Mouse (Mus musculus): ENCODE data around the gene Dmap1. TPM values are rescaled to one million over a fixed set of nuclear protein-coding genes. Genes with fewer than 3 reads are reported as not detected.

Gene Dmap1
- polyA plus RNA-seq, 1 experiment, result 28.0 TPM

DNA sequence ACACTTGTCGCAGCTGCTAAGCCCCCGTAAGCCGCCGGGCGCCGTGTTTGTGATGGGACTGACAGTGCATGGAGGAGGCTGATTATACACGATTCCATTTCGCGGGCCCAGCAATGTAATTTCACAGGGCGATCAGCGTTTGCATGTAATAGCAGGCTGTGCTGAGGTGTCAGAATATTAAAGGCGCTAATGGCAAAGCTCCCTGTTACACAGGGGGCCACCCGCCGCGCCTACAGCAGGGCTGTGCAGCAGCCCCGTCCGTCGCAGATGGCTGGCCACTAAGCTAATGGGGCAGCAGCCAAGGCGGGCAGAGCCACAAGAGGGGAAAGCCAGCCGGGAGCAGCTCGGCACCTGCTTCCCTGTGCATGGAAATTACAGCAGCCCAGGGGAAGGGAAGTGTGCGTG is 37.0 kb downstream of the Dmap1 start:
- no peak for TF ChIP-seq POLR2A (IDR thresholded peaks at IDR 0.05; ENCODE audit: insufficient read depth, low read length)
- no peak for TF ChIP-seq CTCF (IDR thresholded peaks at IDR 0.05; ENCODE audit: low read depth, low read length)
- TF ChIP-seq EP300 (IDR thresholded peaks at IDR 0.05; ENCODE audit: insufficient read depth, low read depth, low read length), result no peak
- no peaks in the 10 kb centered on the region for H3K36me3 ChIP-seq (ENCODE audit: control insufficient read depth, insufficient read depth, low read length, poor library complexity, severe bottlenecking)
- no peak overlapping the region for H3K9ac ChIP-seq (ENCODE audit: low read depth, poor library complexity, severe bottlenecking)
- no peaks in the 10 kb centered on the region for H3K27me3 ChIP-seq (ENCODE audit: control insufficient read depth, insufficient read depth, low read length, poor library complexity, severe bottlenecking)
- H3K9me3 ChIP-seq (replicated peaks; ENCODE audit: control insufficient read depth, insufficient read depth, low read length, poor library complexity, severe bottlenecking), result no peaks in the 10 kb centered on the region
- no peaks in the 10 kb centered on the region for H3K4me1 ChIP-seq (ENCODE audit: control insufficient read depth, insufficient read depth, low read length)
- H3K4me3 ChIP-seq (ENCODE audit: low read depth, low read length), result no peak overlapping the region
- H3K27ac ChIP-seq (ENCODE audit: insufficient read depth, low read length), result no peak overlapping the region

DNA sequence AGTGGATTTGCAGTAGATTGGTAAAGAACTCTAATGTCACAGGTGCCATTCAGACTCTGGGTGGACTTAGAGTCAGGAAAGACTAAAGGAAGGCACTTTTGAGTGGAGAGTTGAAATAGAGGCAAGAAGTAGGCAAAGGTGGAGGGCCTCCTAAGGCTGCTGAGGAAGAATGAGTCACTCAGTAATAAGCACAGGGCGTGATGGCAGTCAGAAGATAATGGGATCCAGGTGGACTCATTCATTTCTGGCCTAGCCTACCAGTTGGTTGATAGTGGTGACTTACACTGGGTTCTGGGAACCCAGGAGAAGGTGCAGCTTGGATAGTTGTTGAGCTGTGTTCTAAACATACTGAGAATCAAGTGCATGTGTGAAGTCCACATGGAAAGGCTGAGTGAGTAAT is 40.3 kb downstream of the Dmap1 start:
- TF ChIP-seq CTCF (IDR thresholded peaks at IDR 0.05; ENCODE audit: low read depth, low read length), result no peak
- no peak for TF ChIP-seq POLR2A (IDR thresholded peaks at IDR 0.05; ENCODE audit: insufficient read depth, low read length)
- TF ChIP-seq EP300 (IDR thresholded peaks at IDR 0.05; ENCODE audit: insufficient read depth, low read depth, low read length), result no peak
- H3K4me1 ChIP-seq (ENCODE audit: control insufficient read depth, insufficient read depth, low read length), result no peaks in the 10 kb centered on the region
- no peak overlapping the region for H3K4me3 ChIP-seq (ENCODE audit: low read depth, low read length)
- no peak overlapping the region for H3K27ac ChIP-seq (ENCODE audit: insufficient read depth, low read length)
- H3K36me3 ChIP-seq (ENCODE audit: control insufficient read depth, insufficient read depth, low read length, poor library complexity, severe bottlenecking), result no peaks in the 10 kb centered on the region
- H3K9ac ChIP-seq (ENCODE audit: low read depth, poor library complexity, severe bottlenecking), result no peak overlapping the region
- H3K9me3 ChIP-seq (replicated peaks; ENCODE audit: control insufficient read depth, insufficient read depth, low read length, poor library complexity, severe bottlenecking), result no peaks in the 10 kb centered on the region
- no peaks in the 10 kb centered on the region for H3K27me3 ChIP-seq (ENCODE audit: control insufficient read depth, insufficient read depth, low read length, poor library complexity, severe bottlenecking)

DNA sequence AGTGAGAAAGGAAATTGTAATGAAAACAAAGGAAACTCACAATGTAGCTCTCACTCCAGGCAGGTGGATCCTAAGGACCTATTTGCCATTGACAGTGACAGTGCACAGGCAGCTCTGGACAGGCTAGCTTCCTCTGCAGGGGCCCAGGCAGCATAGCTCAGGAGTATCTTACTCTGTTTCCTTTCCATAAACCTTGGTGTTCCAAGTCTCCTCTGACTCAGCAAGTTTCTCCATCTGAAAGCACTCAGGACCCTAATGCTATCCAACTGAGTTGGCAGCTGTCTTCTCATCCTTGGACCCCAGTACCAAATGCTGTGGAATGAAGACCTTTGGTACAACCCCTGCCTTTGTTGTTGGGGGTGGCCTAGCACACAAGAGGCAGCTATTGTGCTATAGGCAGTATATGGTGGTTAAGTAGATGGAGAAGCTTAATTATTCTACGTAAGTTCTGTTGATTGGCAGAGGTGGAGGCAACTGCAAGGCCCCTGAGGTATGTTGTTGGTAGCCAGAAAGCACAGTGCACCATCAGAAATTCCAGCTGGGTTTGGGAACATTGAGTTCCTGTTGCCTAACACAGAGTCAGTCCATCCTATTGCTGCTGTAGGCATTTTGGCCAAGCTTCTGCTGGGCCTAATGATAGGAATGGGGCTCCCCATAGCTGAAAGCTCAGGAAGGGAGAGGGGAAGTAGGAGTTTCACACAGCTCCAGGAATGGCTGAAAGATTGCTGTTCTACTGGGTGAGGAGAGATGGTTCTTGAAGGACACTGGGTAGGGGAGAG is 41.0 kb downstream of the Dmap1 start:
- H3K9ac ChIP-seq (ENCODE audit: low read depth, poor library complexity, severe bottlenecking), result no peak overlapping the region

DNA sequence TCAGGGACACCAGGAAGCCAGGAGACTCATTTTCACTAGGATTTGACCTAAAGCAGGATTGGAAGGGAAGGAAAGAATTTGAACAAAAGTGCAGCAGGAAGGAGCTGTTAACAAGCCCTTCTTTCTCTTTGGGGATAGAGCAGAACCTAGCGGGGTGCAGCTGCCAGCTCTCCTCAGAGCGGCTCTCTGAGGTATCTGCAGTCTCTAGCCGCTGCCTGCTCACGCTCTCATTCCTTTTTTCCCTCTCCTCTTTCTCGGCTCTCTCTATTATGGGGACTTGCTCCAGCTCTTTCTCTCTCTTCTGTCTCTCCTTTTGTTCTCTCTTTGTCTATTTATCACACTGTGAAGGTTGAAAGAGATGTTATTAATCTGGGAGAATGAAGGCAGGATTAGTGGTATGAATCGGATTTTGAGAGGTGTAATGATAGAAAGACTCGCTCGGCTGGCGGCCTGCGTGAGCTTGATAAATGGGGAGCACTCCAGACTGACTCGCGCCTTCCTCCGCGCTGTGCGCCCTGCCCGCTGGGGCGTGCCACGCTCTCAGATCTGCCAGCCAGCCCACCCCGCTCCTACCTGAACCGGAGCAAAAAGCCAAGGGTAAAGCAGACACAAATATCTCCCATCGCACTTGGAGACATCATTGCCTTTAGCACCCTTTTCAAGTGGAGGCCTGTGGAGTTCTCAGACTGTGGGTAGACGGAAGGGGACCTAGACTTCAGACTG is 45.0 kb downstream of the Dmap1 start:
- TF ChIP-seq POLR2A (IDR thresholded peaks at IDR 0.05; ENCODE audit: insufficient read depth, low read length), result no peak
- no peak for TF ChIP-seq EP300 (IDR thresholded peaks at IDR 0.05; ENCODE audit: insufficient read depth, low read depth, low read length)
- TF ChIP-seq CTCF (IDR thresholded peaks at IDR 0.05; ENCODE audit: low read depth, low read length), result no peak
- no peaks in the 10 kb centered on the region for H3K36me3 ChIP-seq (ENCODE audit: control insufficient read depth, insufficient read depth, low read length, poor library complexity, severe bottlenecking)
- no peak overlapping the region for H3K9ac ChIP-seq (ENCODE audit: low read depth, poor library complexity, severe bottlenecking)
- no peaks in the 10 kb centered on the region for H3K27me3 ChIP-seq (ENCODE audit: control insufficient read depth, insufficient read depth, low read length, poor library complexity, severe bottlenecking)
- no peak overlapping the region for H3K4me3 ChIP-seq (ENCODE audit: low read depth, low read length)
- H3K9me3 ChIP-seq (replicated peaks; ENCODE audit: control insufficient read depth, insufficient read depth, low read length, poor library complexity, severe bottlenecking), result no peaks in the 10 kb centered on the region
- no peaks in the 10 kb centered on the region for H3K4me1 ChIP-seq (ENCODE audit: control insufficient read depth, insufficient read depth, low read length)
- no peak overlapping the region for H3K27ac ChIP-seq (ENCODE audit: insufficient read depth, low read length)

More for the DNA sequence above, 41.0 kb downstream of the Dmap1 start:
- Histone ChIP-seq H3K27ac (ENCODE audit: insufficient read depth, low read length) (no peak overlapping the region), H3K27me3 (ENCODE audit: control insufficient read depth, insufficient read depth, low read length, poor library complexity, severe bottlenecking) (no peaks in the 10 kb centered on the region), H3K4me3 (ENCODE audit: low read depth, low read length) (no peak overlapping the region), H3K36me3 (ENCODE audit: control insufficient read depth, insufficient read depth, low read length, poor library complexity, severe bottlenecking) (no peaks in the 10 kb centered on the region), H3K4me1 (ENCODE audit: control insufficient read depth, insufficient read depth, low read length) (no peaks in the 10 kb centered on the region), H3K9me3 (replicated peaks; ENCODE audit: control insufficient read depth, insufficient read depth, low read length, poor library complexity, severe bottlenecking) (no peaks in the 10 kb centered on the region)
- no peak for TF ChIP-seq EP300 (IDR thresholded peaks at IDR 0.05; ENCODE audit: insufficient read depth, low read depth, low read length)
- no peak for TF ChIP-seq POLR2A (IDR thresholded peaks at IDR 0.05; ENCODE audit: insufficient read depth, low read length)
- TF ChIP-seq CTCF (IDR thresholded peaks at IDR 0.05; ENCODE audit: low read depth, low read length), result no peak

DNA sequence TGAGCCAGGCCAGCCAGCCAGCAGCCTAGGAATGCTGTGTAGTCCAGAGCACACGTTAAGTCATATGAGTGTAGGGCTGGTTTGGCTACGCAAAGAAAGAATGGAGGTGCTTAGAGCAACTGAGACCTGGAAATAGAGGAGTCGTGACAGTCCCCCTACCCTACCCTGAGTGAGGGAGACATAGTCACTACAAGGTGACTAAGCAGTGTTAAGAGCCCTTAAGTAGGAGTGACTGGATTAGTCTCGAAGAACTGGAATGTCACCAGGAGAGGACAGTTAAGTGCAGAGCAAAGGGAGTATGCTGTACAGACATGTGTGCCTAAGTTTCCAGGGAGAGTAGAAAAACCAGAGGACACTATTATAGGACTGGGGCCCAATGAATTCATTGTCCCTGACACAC is 45.9 kb downstream of the Dmap1 start:
- Histone ChIP-seq H3K36me3 (ENCODE audit: control insufficient read depth, insufficient read depth, low read length, poor library complexity, severe bottlenecking) (no peaks in the 10 kb centered on the region), H3K27ac (ENCODE audit: insufficient read depth, low read length) (no peak overlapping the region), H3K4me1 (ENCODE audit: control insufficient read depth, insufficient read depth, low read length) (no peaks in the 10 kb centered on the region), H3K9ac (ENCODE audit: low read depth, poor library complexity, severe bottlenecking) (no peak overlapping the region), H3K9me3 (replicated peaks; ENCODE audit: control insufficient read depth, insufficient read depth, low read length, poor library complexity, severe bottlenecking) (no peaks in the 10 kb centered on the region), H3K27me3 (ENCODE audit: control insufficient read depth, insufficient read depth, low read length, poor library complexity, severe bottlenecking) (no peaks in the 10 kb centered on the region), H3K4me3 (ENCODE audit: low read depth, low read length) (no peak overlapping the region)
- TF ChIP-seq CTCF (IDR thresholded peaks at IDR 0.05; ENCODE audit: low read depth, low read length), result no peak
- no peak for TF ChIP-seq EP300 (IDR thresholded peaks at IDR 0.05; ENCODE audit: insufficient read depth, low read depth, low read length)
- TF ChIP-seq POLR2A (IDR thresholded peaks at IDR 0.05; ENCODE audit: insufficient read depth, low read length), result no peak

DNA sequence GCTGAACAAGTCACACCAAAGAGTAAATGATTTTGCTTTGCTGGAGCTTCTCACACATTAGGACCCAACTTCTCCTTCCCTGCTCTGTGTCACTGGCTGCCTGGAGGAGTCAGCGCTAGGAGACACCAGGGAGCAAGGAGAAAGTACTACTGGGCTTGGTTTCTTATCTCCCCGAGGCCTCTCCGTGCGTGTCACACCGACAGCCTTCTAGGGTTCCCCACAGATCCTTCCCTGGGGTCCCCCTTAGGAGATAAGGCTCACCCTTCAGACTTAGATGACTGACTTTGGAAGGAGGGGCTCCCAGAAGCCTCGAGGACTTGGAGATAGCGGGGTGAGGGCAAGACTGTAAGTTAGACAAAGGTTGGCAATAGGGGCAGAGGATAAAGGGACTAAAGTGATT is 47.4 kb downstream of the Dmap1 start:
- no peak for TF ChIP-seq EP300 (IDR thresholded peaks at IDR 0.05; ENCODE audit: insufficient read depth, low read depth, low read length)
- TF ChIP-seq POLR2A (IDR thresholded peaks at IDR 0.05; ENCODE audit: insufficient read depth, low read length), result no peak
- TF ChIP-seq CTCF (IDR thresholded peaks at IDR 0.05; ENCODE audit: low read depth, low read length), result no peak
- H3K9ac ChIP-seq (ENCODE audit: low read depth, poor library complexity, severe bottlenecking), result no peak overlapping the region
- H3K4me3 ChIP-seq (ENCODE audit: low read depth, low read length), result no peak overlapping the region
- H3K27me3 ChIP-seq (ENCODE audit: control insufficient read depth, insufficient read depth, low read length, poor library complexity, severe bottlenecking), result no peaks in the 10 kb centered on the region
- no peaks in the 10 kb centered on the region for H3K9me3 ChIP-seq (replicated peaks; ENCODE audit: control insufficient read depth, insufficient read depth, low read length, poor library complexity, severe bottlenecking)
- no peak overlapping the region for H3K27ac ChIP-seq (ENCODE audit: insufficient read depth, low read length)
- no peaks in the 10 kb centered on the region for H3K4me1 ChIP-seq (ENCODE audit: control insufficient read depth, insufficient read depth, low read length)
- H3K36me3 ChIP-seq (ENCODE audit: control insufficient read depth, insufficient read depth, low read length, poor library complexity, severe bottlenecking), result no peaks in the 10 kb centered on the region
